Mouse (Mus musculus) WW6 (cell line): ENCODE results near the gene Myo1e.

ENCODE experiments used
- DNase-seq: peaks from one replicate; pipeline ENCODE4 v3.0.0-alpha.2; 2013; ENCODE audit warnings: low read depth, low spot score

Gene Myo1e

DNA sequence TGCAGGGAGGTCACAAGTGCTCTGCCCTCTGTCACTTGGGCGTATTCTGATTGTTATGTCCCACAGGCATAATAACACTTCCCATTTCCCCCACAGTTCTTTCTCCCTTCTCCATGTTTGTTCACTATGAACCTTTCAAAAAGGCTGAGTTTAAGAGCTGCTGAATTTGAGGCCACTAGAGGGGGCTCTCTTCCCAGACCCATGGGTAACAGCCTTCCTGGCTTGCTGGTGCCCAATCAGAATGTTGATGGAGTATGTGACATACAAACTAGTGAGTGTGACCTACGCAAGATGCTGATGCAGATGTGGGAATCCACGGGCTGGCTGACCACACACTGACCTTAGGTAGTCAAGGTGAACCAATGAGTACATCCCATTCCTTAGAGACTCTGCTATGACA lies 201.6 kb downstream of the Myo1e start:
- no peak for DNase-seq

DNA sequence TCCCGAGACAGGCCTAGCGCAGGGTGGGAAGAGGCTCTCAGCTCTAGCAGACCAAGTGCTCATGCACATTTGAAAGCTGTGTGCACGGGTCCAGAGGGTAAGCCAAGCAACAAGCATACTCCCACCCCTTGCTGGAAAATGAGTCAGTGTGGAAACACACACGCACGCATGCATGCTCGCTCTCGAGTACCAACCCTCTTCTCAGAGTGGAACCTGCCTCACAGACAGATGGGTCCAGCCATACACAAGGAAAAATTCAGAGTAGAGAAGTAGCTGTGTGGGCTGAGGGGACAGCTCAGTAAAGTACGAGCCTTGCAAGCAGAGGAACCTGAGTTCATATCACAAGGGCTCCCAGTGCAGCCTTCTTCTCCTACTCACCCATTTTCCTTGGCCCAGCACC lies 202.6 kb downstream of the Myo1e start:
- DNase-seq = no peak

DNA sequence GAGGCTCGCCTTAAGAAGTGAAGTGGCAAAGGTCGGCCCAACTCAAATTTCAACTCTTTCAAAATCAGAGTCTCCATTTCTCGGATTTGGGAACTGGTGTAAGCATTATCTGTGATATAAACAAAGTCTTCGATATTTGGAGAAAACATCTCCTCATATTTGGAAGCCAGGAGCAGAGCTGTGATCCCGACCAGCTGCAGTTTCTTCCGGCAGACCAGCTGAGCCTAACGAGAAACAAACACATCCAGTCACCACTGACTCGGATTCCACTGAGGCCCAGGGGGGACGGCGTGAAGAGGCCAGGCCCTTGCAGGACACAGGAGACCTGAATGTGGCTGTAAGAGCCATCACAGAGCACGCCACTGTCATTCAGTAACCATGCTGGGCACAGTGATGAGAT lies 203.5 kb downstream of the Myo1e start:
- no peak for DNase-seq

DNA sequence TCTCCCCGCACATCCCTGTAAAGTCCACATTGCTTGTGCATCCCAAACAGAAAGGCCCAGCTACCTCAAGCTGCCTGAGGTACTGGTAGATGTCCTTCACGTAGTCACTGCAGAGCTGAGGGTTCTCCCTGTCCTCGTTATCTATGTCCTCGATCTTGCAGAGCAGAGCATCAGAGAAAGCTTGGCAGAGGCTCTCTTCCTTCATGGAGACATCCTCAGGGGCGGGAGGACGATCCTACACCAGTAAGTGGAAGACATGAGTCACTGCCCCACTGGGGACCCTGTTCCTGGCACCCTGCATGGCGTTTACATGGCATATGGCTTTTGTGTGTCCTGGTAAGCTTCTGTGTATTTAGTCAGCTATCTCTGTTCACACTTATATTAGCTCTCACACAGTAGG lies 205.9 kb downstream of the Myo1e start:
- no peak for DNase-seq

DNA sequence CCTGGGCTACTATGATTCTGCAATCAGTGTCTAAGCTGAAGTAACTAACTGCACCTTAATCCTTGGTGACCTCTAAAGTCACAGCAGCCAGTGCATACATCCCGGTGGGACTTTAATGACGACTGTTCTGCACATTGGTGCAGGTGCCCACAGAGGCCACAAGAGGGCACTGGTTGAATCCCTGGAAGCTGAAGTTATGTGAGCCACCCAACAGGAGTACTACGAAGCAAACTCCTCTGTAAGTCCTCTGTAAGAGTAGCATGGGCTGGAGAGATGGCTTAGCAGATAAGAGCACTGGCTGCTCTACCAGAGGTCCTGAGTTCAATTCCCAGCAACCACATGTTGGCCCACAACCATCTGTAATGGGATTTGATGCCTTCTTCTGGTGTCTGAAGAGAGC lies 209.3 kb downstream of the Myo1e start:
- peak; percentile 58 for DNase-seq

DNA sequence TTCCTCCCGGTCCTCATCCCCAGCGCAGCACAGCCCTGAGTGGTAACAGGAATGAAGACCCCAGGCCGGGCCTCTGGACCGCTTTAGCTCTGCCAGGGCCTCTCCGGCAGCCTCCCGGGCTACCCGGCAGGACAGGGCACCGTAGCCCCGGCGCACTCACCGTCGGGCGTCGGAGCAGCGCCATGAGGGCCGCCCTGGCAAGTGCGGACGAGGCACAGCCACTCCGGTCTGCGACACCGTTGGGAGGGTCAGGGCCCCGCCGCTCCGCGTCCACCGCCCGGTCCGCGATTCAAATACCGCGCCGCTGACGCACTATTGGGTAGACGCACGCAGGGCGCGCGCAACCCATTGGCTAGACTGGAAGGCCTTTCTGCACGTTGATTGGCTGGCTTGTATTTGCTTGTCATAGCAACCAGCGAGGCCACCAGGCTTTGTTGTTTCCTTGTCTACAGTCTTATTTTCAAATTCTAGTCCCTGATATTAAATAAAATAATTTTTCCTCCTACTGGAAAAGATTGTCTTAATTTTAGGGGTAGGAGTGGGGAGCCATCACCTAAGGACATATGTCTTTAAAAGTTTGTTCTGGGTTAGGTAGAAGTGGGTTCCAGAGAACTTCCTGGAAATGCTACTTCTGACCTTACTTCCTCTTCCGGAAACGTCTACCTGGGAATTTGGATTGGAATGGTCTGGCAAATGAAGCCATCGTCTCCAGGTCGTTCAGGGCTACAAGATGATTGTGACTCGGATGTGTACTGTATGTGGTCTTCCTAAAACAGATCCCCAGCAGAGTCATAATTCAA lies 214.3 kb downstream of the Myo1e start, which contains the start of gene Ccnb2:
Gene Ccnb2 (minus strand): TSS at position 291 of the 800 bp plus-strand sequence.
- DNase-seq = peak; percentile 64

DNA sequence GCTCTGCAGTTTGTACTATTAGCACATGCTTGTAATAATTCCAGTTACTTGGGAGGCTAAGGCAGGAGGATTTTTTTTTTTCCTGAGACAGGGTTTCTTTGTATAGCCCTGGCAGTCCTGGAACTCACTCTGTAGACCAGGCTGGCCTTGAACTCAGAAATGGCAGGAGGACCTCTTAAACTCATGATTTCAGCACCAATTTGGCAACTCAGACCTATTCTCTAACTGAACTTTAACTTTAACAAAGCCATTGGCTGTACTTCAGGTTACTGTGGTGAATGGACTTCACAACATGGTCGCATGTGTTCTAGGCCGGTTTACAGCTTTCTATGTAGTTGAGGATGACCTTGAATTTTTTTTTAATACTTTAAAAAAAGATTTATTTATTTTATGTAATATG lies 215.5 kb downstream of the Myo1e start:
- no peak for DNase-seq

DNA sequence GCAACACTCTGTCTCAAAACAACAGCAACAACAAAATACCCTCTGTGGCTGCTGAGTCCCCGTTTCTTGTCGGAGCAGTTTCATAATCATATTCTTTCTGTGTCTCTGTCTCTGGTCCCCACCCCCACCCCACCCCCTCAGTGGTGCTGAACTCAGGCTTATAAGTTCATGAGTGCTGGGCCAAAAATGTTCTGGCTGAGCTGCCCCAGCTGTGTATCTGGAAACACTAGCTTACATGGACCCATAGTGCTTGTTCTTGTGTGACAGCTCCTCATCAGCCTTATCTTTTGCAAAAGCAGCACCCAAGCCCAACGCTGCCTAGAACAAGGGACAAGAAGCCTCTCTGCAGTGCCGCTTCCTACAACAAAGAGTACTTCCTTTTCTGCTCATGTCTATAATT lies 232.8 kb downstream of the Myo1e start:
- no peak for DNase-seq

DNA sequence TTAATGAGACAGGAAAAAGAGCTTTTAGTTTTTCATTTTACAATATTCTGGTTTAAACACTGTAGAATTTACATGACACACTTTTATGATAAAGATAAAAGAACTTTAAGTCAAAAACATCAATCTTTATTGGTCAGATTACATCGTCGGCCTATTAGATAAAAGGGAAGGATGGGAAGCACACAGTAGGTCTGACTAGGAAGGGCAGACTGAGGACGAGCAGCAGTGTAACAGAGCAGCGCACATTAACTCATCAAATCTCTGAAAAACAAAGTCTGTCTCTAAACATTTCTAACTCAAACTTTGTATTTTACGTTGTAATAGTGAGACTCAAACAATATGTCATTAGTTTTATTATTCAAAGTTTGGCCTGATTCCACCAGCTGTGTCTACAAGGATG lies 241.9 kb downstream of the Myo1e start:
- DNase-seq = no peak
